Mouse (Mus musculus): ENCODE data around the gene Rabepk.
"Not testable (repeated sequence)": the region's sequence is repeated elsewhere in the genome, so short reads cannot be mapped to it uniquely, and the experiment has no call there.

Gene Rabepk

GRCm38 (mm10) chr2:34764801-34765200 lies 34.9 kb downstream of the Rabepk start:
- no peak for DNase-seq (ENCODE audit: inconsistent ontology term)

DNA sequence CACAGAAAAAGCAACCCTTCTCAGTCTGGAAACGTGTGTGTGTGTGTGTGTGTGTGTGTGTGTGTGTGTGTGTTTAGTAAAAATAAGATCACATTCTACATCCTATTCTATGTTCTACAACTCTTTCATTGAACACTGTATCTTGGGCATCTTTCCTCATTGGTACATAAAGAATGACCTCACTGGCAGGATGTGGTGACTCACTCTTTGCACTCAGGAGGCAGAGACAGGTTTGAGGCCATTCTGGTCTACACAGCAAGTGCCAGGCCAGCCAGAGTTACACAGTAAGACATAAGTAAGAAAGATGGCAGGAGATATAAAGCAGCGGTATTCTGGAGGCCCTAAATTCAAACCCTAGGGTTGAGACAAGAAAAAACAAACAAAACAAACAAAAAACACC lies 36.8 kb downstream of the Rabepk start:
- DNase-seq (ENCODE audit: inconsistent ontology term) = no peak

- DNase-seq (ENCODE audit: inconsistent ontology term) = no peak
Measured at GRCm38 (mm10) chr2:34762174-34762573, 37.5 kb downstream of the Rabepk start.

GRCm38 (mm10) chr2:34761272-34761671 lies 38.4 kb downstream of the Rabepk start:
- DNase-seq (ENCODE audit: inconsistent ontology term) = not testable (repeated sequence)

- DNase-seq (ENCODE audit: inconsistent ontology term) = no peak
Measured at GRCm38 (mm10) chr2:34757341-34757740, 42.4 kb downstream of the Rabepk start.

GRCm38 (mm10) chr2:34754551-34755358 lies 45.0 kb downstream of the Rabepk start, which contains the start of gene Gapvd1:
Gapvd1 (minus strand) TSS chr2:34755232.
- DNase-seq (ENCODE audit: inconsistent ontology term) = peak; percentile 73

GRCm38 (mm10) chr2:34753811-34754550 lies 45.7 kb downstream of the Rabepk start:
- peak; percentile 96 for DNase-seq (ENCODE audit: inconsistent ontology term)

- DNase-seq (ENCODE audit: inconsistent ontology term) = no peak
Measured at GRCm38 (mm10) chr2:34750245-34750644, 49.5 kb downstream of the Rabepk start.

DNA sequence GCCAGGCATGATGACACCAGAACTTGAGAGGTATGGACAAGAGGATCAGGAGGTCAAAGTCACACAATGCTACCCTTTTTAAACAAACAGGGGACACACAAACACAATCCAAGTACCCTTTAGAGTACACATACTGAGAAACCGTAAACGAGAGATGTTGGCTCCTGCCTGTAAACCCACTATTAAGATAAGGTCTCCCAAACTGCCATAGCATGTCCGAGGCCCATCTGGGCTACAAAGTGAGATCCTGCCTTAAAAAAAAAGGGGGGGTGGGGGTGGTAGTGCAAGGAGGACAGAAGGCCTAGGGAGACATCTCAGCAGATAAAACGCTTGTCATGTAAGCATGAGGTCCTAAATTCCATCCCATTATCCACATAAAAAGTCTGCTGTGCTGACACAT lies 51.2 kb downstream of the Rabepk start:
- DNase-seq (ENCODE audit: inconsistent ontology term) = no peak

- no peak for DNase-seq (ENCODE audit: inconsistent ontology term)
Measured at GRCm38 (mm10) chr2:34745673-34746072, 54.0 kb downstream of the Rabepk start.

- no peak for DNase-seq (ENCODE audit: inconsistent ontology term)
Measured at GRCm38 (mm10) chr2:34744476-34744875, 55.2 kb downstream of the Rabepk start.

DNA sequence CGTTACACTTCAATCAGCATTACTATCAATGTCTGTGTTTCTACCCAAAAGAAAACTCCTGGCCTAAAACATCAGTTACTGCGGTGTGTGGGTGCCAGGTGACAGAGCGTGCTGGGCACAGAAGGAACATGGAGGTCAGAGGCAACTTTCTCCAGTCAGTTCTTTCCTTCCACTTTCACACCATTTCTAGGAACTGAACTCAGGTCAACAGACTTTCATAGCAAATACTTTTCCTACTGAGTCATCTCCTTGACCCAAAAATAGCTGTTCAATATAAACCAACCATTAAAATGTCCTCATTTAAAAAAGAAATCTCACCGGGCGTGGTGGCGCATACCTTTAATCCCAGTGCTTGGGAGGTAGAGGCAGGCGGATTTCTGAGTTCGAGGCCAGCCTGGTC lies 57.0 kb downstream of the Rabepk start:
- DNase-seq (ENCODE audit: inconsistent ontology term) = peak; percentile 2

DNA sequence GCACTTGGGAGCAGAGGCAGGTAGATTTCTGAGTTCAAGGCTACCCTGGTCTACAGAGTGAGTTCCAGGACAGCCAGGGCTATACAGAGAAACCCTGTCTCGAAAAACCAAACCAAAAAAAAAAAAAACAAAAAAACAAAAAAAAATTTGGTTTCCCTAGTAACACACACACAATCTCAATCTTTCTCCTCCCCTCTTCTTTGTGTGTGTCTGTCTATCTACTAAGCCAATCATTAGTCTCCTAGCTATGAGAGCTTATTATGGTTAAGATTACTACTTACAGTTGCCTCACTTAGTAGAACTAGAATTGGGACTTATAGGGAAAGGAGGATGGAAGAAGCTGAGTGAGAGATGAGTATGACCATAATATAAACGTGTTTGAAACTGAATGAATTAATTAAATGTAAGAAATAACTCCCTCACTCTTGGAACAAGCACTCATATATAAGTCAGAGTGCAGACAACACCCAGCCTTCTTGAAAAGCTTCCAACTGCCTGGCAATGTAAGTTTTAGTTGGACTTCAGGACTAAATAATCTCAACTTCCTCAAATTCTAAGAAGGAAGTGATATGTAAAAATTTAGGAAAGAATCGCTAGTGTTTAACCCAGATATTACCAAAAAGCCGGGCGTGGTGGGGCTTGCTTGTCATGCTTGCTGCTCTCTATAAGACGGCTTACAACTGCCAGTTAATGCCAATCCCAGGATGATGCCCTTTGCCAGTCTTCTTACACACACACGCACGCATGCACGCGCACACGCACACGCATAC lies 58.1 kb downstream of the Rabepk start:
- DNase-seq (ENCODE audit: inconsistent ontology term) = no peak

DNA sequence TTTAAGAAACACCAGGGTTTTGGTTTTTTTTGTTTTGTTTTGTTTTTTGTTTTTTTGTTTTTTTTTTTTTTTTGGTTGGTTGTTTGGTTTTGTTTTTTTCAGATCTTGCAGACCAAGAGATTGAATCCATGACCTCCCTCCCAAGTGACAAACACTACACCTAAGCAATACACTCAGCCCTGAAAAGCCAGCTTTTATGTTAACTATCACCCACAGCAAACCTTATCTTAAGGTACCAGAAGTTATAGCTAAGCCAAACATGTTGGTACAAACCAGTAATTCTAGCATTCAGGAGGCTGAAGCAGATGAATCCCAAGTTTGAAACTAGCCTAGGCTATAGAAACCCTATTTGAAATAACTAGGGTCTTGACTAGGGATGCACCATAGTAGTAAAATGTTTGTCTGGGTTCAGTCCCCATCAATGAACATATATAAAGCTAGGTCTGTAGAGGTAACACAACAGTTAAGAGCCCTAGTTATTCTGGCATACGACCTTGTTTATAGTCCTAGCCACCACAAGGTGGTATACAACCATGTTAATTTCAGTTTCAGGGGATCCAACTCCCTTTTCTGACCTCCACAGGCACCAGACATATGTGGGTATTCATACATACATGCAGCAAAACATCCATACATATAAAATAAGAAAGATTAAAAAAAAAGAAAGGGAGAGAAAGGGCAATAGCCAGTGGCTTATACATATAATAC lies 59.9 kb downstream of the Rabepk start:
- no peak for DNase-seq (ENCODE audit: inconsistent ontology term)

GRCm38 (mm10) chr2:34737911-34738310 lies 61.8 kb downstream of the Rabepk start:
- no peak for DNase-seq (ENCODE audit: inconsistent ontology term)

- no peak for DNase-seq (ENCODE audit: inconsistent ontology term)
Measured at GRCm38 (mm10) chr2:34736626-34737025, 63.1 kb downstream of the Rabepk start.
